Mouse (Mus musculus) forebrain, postnatal 0 days (tissue): ENCODE measurements around the gene Bcl7b. TPM values are rescaled to one million over a fixed set of nuclear protein-coding genes. Genes with fewer than 3 reads are reported as not detected.
"Not testable (repeated sequence)": the region's sequence is repeated elsewhere in the genome, so short reads cannot be mapped to it uniquely, and the experiment has no call there.

Experiments used
- ATAC-seq: fragments of 200-750 bp; cut with Nextera tagmentation; 2 replicates; pipeline ENCODE4 v1.8.0; 2017; ENCODE audit warnings: mild to moderate bottlenecking, moderate library complexity
- DNase-seq: peaks from one replicate; pipeline ENCODE4 v3.0.0-alpha.2; 2015
- H3K27ac ChIP-seq: fragments of 300-500 bp; sonication (generic); 2 replicates; pipeline ENCODE4 v1.5.1; 2014; ENCODE audit warnings: low read depth, mild to moderate bottlenecking, antibody characterized with exemption, low read length, moderate library complexity, mixed read lengths
- H3K27me3 ChIP-seq: fragments of 300-500 bp; sonication (generic); 2 replicates; pipeline ENCODE4 v1.6.1; 2014; ENCODE audit warnings: mild to moderate bottlenecking, low read length, mixed read lengths; ENCODE audit not compliant: insufficient read depth
- H3K36me3 ChIP-seq: fragments of 300-500 bp; sonication (generic); 2 replicates; pipeline ENCODE4 v1.6.1; 2014; ENCODE audit warnings: mild to moderate bottlenecking, moderate library complexity; ENCODE audit not compliant: insufficient read depth
- H3K4me1 ChIP-seq: fragments of 300-500 bp; sonication (generic); 2 replicates; pipeline ENCODE4 v1.6.1; 2014; ENCODE audit warnings: antibody characterized with exemption; ENCODE audit not compliant: insufficient read depth
- H3K4me2 ChIP-seq: fragments of 300-500 bp; sonication (generic); 2 replicates; pipeline ENCODE4 v1.6.1; 2014; ENCODE audit warnings: low read depth, mild to moderate bottlenecking, moderate library complexity
- H3K4me3 ChIP-seq: fragments of 300-500 bp; sonication (generic); 2 replicates; pipeline ENCODE4 v1.5.1; 2014; ENCODE audit warnings: low read depth, low read length, mixed read lengths
- H3K9ac ChIP-seq: fragments of 300-500 bp; sonication (generic); 2 replicates; pipeline ENCODE4 v1.6.1; 2014; ENCODE audit warnings: mild to moderate bottlenecking
- H3K9me3 ChIP-seq: fragments of 300-500 bp; sonication (generic); 2 replicates; pipeline ENCODE4 v1.6.1; 2016; ENCODE audit warnings: low read length
- CTCF ChIP-seq: sonication (generic); IDR thresholded peaks from 2 replicates; pipeline ENCODE4 v1.5.1; 2016; ENCODE audit warnings: antibody characterized with exemption, control low read depth, low read depth
- WGBS: fragments of 180-500 bp; shearing (Covaris S2); extraction: QIAGEN DNeasy Blood & Tissue Kit; methylation state at CpG from one replicate; pipeline ENCODE4 v1.1.7; 2014; 5-methylcytosine and 5-hydroxymethylcytosine counted together
- microRNA-seq, 2 experiments: library from miRNA; unstranded; fragments of <30 nt; microRNA quantifications; one replicate each; pipeline ENCODE4; 2016
- polyA plus RNA-seq: library from polyadenylated mRNA; unstranded; fragments of >200 nt; fragmentation: Nextera tagmentation; extraction: Ambion mirVana; gene quantifications from 2 replicates; pipeline ENCODE4 v1.2.1, GENCODE M21; 2015
- total RNA-seq: library from RNA; depleted of rRNA; stranded (reverse); fragments of >200 nt; gene quantifications from 2 replicates; pipeline ENCODE4 v1.2.3, GENCODE M21; 2014; rRNA removed

The Bcl7b gene
- total and polyA plus RNA-seq, 2 experiments from 2014 or later: 31.4 to 42.6 TPM

- H3K4me1 ChIP-seq: no peaks in the 10 kb centered on the region
- DNase-seq (no peak), ATAC-seq (no peak)
- no peak overlapping the region for H3K4me2 ChIP-seq
- 96% methylated on average over 3 of the region's 3 CpGs for WGBS
- no peaks in the 10 kb centered on the region for H3K9me3 ChIP-seq
- no peak overlapping the region for H3K4me3 ChIP-seq
- H3K27ac ChIP-seq: no peak overlapping the region
- H3K9ac ChIP-seq: no peak overlapping the region
- H3K27me3 ChIP-seq: no peaks in the 10 kb centered on the region
- no peak for TF ChIP-seq CTCF
- H3K36me3 ChIP-seq: peaks cover 67% of the 10 kb centered on the region
Measured at GRCm38 (mm10) chr5:135224169-135224568, 56.1 kb downstream of the Bcl7b start.

- H3K4me1 ChIP-seq, H3K9ac ChIP-seq, H3K27me3 ChIP-seq, DNase-seq, ATAC-seq, H3K27ac ChIP-seq, H3K9me3 ChIP-seq, H3K4me2 ChIP-seq, H3K4me3 ChIP-seq: not testable (repeated sequence)
- WGBS: 95% methylated on average over 4 of the region's 4 CpGs
- peaks cover 67% of the 10 kb centered on the region for H3K36me3 ChIP-seq
Measured at GRCm38 (mm10) chr5:135225879-135226278, 57.8 kb downstream of the Bcl7b start.

- ATAC-seq (no peak), DNase-seq (no peak)
- WGBS: 82% methylated on average over 4 of the region's 4 CpGs
- H3K4me2 ChIP-seq: no peak overlapping the region
- no peak overlapping the region for H3K9ac ChIP-seq
- H3K4me1 ChIP-seq: no peaks in the 10 kb centered on the region
- peaks cover 73% of the 10 kb centered on the region for H3K36me3 ChIP-seq
- no peaks in the 10 kb centered on the region for H3K27me3 ChIP-seq
- TF ChIP-seq CTCF: no peak
- H3K4me3 ChIP-seq: no peak overlapping the region
- H3K27ac ChIP-seq: no peak overlapping the region
- H3K9me3 ChIP-seq: no peaks in the 10 kb centered on the region
Measured at GRCm38 (mm10) chr5:135230186-135230585, 62.1 kb downstream of the Bcl7b start.

Small RNA genes within 50 kb of the gene (microRNA-seq; reads per million reads assigned to microRNA genes)
- 0 reads per million in 2 experiments for gene Gm25315

Other genes with a start within 250 kb of the Bcl7b start
- gene Mettl27, start 235.9 kb upstream of the Bcl7b start, total RNA-seq: 4.5 and 10.1 TPM in 2 replicates
- gene Mettl27, start 235.9 kb upstream of the Bcl7b start, polyA plus RNA-seq: 6.8 and 11.2 TPM in 2 replicates
- gene Cldn4, start 221.3 kb upstream of the Bcl7b start, total RNA-seq: not detected in 2 replicates
- not detected in 2 replicates for gene Cldn4, start 221.3 kb upstream of the Bcl7b start, polyA plus RNA-seq
- 5.5 and 8.8 TPM in 2 replicates for gene Cldn3, start 182.1 kb upstream of the Bcl7b start, total RNA-seq
- gene Cldn3, start 182.1 kb upstream of the Bcl7b start, polyA plus RNA-seq: 10.6 and 10.9 TPM in 2 replicates
- gene Abhd11, start 159.1 kb upstream of the Bcl7b start, total RNA-seq: 46.3 and 61.1 TPM in 2 replicates
- 86.7 and 91.4 TPM in 2 replicates for gene Abhd11, start 159.1 kb upstream of the Bcl7b start, polyA plus RNA-seq
- gene Stx1a, start 144.8 kb upstream of the Bcl7b start, total RNA-seq: 152 and 167 TPM in 2 replicates
- gene Stx1a, start 144.8 kb upstream of the Bcl7b start, polyA plus RNA-seq: 143 and 171 TPM in 2 replicates
- gene Dnajc30, start 104.1 kb upstream of the Bcl7b start, total RNA-seq: 11.8 and 14.6 TPM in 2 replicates
- 50.1 and 52.3 TPM in 2 replicates for gene Dnajc30, start 104.1 kb upstream of the Bcl7b start, polyA plus RNA-seq
- 72.1 and 92.3 TPM in 2 replicates for gene Bud23, start 103.3 kb upstream of the Bcl7b start, total RNA-seq
- gene Bud23, start 103.3 kb upstream of the Bcl7b start, polyA plus RNA-seq: 68.0 and 69.6 TPM in 2 replicates
- gene Vps37d, start 90.0 kb upstream of the Bcl7b start, total RNA-seq: 71.1 and 74.8 TPM in 2 replicates
- 31.1 and 34.2 TPM in 2 replicates for gene Vps37d, start 90.0 kb upstream of the Bcl7b start, polyA plus RNA-seq
- 0.76 and 0.77 TPM in 2 replicates for gene Mlxipl, start 78.4 kb upstream of the Bcl7b start, total RNA-seq
- 0.28 and 1.0 TPM in 2 replicates for gene Mlxipl, start 78.4 kb upstream of the Bcl7b start, polyA plus RNA-seq
- 13.5 and 35.2 TPM in 2 replicates for gene Tbl2, start 18.6 kb upstream of the Bcl7b start, total RNA-seq
- gene Tbl2, start 18.6 kb upstream of the Bcl7b start, polyA plus RNA-seq: 9.2 and 12.0 TPM in 2 replicates
- 44.4 and 51.6 TPM in 2 replicates for gene Baz1b, start 19.0 kb downstream of the Bcl7b start, total RNA-seq
- 11.1 and 15.0 TPM in 2 replicates for gene Baz1b, start 19.0 kb downstream of the Bcl7b start, polyA plus RNA-seq
- 16.5 and 19.7 TPM in 2 replicates for gene Fzd9, start 82.9 kb downstream of the Bcl7b start, total RNA-seq
- 14.2 and 16.6 TPM in 2 replicates for gene Fzd9, start 82.9 kb downstream of the Bcl7b start, polyA plus RNA-seq
- not detected in 2 replicates for gene Fkbp6, start 181.8 kb downstream of the Bcl7b start, total RNA-seq
- gene Fkbp6, start 181.8 kb downstream of the Bcl7b start, polyA plus RNA-seq: 0.18 TPM in 1 of 2 replicates, not detected in the other
- not detected in 2 replicates for gene Trim50, start 185.0 kb downstream of the Bcl7b start, total RNA-seq
- not detected in 2 replicates for gene Trim50, start 185.0 kb downstream of the Bcl7b start, polyA plus RNA-seq
- 20.2 and 29.5 TPM in 2 replicates for gene Nsun5, start 201.7 kb downstream of the Bcl7b start, total RNA-seq
- gene Nsun5, start 201.7 kb downstream of the Bcl7b start, polyA plus RNA-seq: 19.5 and 20.4 TPM in 2 replicates
- gene Pom121, start 226.3 kb downstream of the Bcl7b start, total RNA-seq: 6.0 and 9.9 TPM in 2 replicates
- 6.0 and 8.1 TPM in 2 replicates for gene Pom121, start 226.3 kb downstream of the Bcl7b start, polyA plus RNA-seq